Mouse (Mus musculus): ENCODE data around the gene Gm2007.
"Not testable (repeated sequence)": the region's sequence is repeated elsewhere in the genome, so short reads cannot be mapped to it uniquely, and the experiment has no call there.

Gene Gm2007

GRCm38 (mm10) chr2:175741237-175741636, at the start of gene Gm2007:
TSS of gene Gm2007 (plus strand) at chr2:175741537.
- not testable (repeated sequence) for DNase-seq

- not testable (repeated sequence) for DNase-seq
Measured at GRCm38 (mm10) chr2:175703546-175703945, 37.8 kb upstream of the Gm2007 start, which contains the start of gene Zfp969. TSS of gene Zfp969 (minus strand) at chr2:175703646.

GRCm38 (mm10) chr2:175800993-175801392, 59.7 kb downstream of the Gm2007 start, which contains the start of gene Gm14288:
TSS of gene Gm14288 (minus strand) at chr2:175801093.
- DNase-seq, result not testable (repeated sequence)

Measured in lung, postnatal 10 days (tissue).